Mouse (Mus musculus) left cerebral cortex, adult 9 months (tissue): ENCODE results near the gene Birc3.
"Not testable (repeated sequence)": the region's sequence is repeated elsewhere in the genome, so short reads cannot be mapped to it uniquely, and the experiment has no call there.

Source experiments
- DNase-seq, 2 experiments: peaks; one replicate each; pipeline ENCODE4 v3.0.0; 2022; ENCODE audit warnings: low spot score in 2 of 2

Gene Birc3

DNA sequence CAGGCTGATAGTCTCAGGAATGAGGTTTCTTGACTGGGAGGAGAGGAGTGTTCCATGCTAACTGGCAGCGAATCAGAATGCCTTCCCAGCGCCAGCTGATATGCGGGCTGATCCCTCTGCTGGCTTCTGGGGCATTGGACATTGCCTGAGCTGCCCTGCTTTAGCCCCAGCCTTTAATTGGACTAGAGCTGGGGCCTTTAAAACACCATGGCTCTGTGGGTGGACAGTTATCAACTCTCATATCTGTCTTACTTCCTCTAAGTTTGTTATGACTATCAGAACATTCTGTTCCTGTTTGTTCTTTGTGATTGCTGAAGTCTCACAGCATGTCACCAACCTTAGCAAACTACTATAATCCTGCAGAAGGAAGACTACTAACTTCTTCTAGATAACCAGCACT lies 5.0 kb downstream of the Birc3 start:
- no peak for DNase-seq

DNA sequence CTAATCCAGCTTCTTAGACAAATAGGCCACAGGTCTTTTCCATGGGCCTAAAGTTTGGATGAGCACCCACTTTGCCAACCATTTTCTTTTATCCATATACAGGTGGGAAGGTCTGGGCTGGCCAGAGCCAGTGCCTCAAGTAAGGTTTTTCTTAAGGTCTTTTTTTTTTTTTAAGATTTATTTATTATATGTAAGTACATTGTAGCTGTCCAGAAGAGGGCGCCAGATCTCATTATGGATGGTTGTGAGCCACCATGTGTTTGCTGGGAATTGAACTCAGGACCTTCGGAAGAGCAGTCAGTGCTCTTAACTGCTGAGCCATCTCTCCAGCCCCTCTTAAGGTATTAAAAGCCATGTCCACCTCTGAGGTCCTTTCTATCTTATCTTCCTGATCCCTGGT lies 6.0 kb downstream of the Birc3 start:
- not testable (repeated sequence) for DNase-seq

DNA sequence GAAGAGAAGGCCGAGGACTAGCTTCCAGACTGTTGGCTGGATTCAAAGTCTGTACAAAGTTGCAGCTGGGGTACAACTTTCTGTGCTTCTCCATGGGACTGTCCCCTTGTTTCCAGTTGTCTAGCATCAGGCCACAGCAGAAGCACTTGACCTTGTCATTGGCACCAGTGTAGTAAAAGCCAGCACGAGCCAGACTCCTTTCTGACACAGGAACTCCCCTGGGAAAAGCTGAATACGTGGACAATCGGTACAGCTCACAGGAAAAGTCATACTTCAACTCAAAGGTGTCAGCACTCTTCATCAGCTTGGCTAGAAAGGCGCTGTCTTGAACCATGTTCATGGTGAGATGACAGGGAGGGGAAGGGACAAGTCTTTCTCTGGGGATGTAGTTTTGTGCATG lies 12.0 kb downstream of the Birc3 start:
- no peak for DNase-seq

DNA sequence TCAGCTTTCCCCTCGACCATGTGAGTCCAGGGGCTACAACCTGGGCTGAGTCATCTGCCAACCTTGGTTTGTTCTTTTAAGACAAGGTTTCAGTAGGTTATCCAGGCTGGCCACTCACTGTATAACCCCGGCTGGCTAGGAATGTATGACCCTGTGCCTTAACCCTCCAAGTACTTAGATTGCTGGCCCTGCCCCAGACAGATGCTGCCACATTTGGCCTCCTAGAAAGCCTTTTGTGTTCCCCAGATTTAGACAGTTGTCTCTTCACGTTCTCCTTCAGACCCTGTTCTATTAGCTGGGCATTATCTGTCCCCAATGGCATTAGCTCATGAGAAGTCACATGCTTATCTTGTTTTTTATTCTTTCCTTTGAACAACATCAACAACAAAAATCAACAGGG lies 17.1 kb downstream of the Birc3 start:
- no peak for DNase-seq

DNA sequence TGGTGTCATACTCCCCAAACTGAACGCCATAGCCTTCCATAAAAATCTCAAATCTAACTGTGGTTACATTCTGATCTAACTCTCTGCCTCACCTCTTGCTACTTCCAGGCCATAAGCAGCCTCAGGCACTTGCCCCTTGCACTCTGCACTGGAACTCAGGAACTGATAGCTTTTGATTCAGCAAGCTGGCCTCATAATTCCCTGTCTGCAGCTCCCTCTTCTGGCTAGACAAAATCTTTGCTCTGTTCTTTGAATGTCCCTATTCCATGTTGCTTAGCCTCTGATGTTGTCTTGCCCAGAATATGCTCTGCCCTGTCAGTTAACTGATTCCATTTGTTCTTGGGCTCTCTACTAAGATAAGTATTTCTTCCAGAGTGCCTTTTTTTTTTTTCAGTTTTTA lies 17.6 kb downstream of the Birc3 start:
- peak in 1 of 2 experiments; percentile 40 for DNase-seq

DNA sequence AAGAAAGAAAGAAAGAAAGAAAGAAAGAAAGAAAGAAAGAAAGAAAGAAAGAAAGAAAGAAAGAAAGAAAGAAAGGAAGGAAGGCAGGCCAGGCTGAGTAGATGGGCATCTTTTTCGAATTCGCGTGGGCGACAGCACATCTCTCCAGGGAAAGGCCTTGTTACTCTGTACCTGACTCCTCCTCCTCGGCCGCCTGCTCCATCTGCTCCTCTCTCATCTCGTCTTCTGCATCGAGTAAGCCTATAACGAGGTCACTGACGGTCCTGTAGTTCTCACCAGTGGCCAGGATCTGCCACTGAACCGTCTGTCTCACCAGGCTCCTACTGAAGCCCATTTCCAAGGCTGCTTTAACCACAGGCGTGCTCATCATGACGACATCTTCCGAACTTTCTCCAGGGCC lies 18.8 kb downstream of the Birc3 start:
- not testable (repeated sequence) for DNase-seq

DNA sequence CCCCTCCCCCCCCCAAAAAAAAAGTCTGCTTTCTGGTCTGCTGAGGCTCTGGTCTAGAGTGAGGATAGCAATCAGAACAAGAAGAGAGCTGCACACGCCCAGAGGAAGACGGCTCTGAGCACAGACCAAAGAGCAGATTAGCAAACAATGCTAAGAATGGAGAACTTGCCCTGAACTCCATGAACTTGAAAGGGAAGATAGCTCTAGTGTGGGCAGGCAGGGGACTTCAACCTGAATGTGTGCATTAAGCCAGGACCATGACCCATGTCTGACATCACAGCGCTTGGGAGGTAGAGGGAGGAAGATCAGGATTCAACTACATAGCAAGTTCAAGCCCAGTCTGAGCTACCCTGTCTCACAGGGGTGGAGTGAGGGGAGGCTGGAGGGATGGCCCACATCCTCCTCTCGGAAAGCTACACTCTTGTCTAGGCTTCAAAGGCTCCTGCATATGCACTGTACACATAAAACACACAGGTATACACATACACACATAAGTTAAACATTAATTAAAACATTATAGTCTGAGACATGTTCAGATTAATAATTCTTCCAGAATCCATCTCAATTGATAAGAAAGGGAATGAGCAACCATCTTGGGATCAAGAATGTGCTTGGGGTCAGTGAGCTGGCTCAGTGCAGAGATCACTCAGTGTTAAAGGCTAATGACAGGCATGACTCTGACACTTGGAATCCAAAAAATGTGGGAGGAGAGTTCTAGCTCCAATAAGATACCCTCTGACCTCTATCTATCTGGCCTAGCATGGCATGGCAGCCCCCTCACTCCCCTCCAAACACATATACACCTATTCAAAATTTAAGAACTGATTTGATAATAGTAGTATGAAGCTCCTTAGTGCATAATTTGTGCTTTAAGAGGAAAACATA lies 20.4 kb downstream of the Birc3 start:
- no peak for DNase-seq

DNA sequence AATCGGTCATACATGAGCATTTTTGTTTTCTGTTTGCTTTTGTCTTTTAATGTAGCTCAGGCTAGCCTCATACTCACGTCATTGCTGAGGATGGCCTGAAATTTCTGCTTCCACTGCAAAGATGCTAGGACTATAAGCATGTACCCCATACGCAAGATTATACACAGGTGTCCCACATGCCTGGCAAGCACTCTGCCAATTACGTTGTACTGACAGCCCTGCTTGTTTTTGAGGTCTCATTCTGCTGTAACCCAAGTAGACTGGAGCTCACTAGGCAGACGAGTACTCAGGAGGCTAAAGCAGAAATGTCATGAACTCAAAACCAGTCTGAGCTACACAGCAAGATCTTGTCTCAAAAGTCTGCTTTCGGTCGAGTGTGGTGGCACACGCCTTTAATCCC lies 21.1 kb downstream of the Birc3 start:
- DNase-seq: no peak

DNA sequence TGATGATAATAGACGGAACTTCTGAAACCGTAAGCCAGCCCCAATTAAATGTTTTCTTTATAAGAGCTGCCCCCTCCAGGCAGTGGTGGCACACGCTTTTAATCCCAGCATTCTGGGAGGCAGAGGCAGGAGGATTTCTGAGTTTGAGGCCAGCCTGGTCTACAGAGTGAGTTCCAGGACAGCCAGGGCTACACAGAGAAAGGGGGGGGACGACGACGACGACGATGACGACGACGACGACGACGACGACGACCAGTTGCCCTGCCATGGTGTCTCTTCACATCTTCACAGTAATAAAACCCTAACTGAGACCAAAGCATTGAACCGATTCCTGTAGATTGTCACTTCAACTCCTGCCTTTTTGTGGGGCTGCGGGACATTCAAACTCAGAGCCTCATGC lies 24.8 kb downstream of the Birc3 start:
- no peak for DNase-seq

DNA sequence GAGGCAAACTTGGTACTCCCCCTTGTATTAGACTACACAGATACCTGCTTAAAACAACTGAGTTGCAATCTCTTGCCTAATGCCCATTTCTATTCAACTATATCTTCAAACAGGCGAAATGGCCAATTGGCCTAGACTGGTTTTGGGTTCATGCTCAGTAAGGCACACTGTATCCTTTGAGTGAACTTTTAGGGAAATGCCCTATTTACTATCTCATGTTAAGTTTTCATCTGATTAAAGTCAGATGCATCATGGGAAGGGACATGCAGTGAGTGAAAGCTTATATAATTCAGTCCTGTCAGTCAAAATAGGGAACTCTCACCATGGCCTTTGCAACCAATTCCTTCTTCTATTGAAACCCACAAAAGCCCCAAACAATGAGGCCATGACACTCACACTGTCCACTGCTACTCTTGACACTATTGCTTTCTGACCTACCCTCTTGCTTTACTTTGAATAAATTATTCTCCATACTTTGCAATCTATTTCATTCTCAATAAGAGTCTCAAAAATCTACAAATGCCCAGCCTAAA lies 26.3 kb downstream of the Birc3 start:
- no peak for DNase-seq

DNA sequence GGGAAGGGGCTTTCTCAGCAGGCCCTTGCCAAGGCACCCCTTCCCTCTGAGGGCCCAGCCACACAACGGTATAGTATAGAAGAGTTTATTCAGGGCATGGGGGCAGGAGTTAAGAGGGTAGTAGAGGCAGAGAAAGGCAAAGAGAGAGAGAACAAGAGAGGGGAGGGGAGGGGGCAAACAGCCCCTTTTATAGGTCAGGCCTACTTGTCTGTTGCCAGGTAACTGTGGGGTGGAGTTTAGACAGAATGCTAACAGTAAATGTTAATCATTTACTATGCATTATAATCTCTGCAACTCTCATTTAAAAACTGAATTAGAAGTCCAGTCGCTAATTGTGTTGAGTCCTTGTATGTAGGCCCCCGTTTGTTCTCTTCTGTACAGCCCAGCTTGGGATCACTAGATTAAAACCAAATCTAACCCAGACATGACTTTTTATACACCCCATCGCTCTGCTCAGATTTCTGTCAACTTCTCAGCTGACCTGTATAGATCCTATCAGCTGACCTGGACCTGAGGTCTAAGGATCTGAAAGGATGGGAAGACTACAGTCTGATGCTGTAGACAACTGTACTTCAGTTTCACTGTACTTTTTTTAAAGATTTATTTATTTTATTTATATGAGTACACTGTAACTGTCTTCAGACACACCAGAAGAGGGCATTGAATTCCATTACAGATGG lies 27.6 kb downstream of the Birc3 start:
- DNase-seq: no peak

DNA sequence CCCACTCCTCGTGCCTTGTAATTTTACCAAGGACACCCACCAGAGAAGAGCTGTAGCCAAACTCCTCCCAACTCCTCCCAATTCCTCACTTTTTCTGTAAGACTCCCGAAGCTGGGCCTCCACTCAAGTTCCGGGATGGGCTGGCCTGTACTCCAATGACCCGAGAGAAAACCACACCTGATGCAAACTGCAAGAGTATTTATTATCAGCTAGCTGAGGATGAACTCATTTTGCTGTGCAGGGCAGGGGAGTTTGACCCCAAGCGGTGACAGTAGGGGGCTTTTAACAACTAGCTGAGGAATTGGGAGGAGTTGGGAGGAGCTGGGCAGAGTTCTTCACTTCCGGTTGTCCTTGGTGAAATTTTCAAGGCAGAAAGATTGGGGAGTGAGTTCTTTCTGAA lies 31.8 kb downstream of the Birc3 start:
- DNase-seq: no peak

DNA sequence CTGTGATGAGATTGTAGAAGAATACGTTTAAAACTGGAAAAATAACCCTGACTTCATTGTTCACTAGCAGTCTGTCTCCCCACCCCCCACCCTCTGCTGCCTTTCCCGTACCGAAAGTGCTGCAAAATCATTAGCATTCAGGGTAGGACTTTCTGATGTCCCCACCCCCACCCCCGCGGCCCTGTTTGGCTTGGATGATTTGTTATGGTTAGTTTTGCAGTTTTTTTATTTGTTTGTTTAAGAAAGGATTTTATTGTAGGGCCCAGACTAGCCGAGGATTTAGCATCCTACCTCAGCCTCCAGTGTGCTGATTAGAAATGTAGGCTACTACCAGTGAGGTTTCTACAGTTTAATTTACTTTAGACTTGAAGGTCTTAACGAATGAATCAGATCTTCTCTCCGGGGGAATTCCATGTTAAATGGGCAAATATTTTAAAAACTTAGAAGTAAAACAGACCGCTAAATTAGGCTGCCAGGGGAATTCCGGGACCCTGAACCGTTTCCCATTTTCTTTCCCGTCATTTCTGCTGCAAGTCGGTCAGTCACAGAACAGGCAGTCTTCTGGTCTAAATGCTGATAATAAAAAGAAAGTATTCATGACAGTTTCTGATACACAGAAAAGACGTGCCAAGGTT lies 35.1 kb downstream of the Birc3 start:
- DNase-seq: no peak

DNA sequence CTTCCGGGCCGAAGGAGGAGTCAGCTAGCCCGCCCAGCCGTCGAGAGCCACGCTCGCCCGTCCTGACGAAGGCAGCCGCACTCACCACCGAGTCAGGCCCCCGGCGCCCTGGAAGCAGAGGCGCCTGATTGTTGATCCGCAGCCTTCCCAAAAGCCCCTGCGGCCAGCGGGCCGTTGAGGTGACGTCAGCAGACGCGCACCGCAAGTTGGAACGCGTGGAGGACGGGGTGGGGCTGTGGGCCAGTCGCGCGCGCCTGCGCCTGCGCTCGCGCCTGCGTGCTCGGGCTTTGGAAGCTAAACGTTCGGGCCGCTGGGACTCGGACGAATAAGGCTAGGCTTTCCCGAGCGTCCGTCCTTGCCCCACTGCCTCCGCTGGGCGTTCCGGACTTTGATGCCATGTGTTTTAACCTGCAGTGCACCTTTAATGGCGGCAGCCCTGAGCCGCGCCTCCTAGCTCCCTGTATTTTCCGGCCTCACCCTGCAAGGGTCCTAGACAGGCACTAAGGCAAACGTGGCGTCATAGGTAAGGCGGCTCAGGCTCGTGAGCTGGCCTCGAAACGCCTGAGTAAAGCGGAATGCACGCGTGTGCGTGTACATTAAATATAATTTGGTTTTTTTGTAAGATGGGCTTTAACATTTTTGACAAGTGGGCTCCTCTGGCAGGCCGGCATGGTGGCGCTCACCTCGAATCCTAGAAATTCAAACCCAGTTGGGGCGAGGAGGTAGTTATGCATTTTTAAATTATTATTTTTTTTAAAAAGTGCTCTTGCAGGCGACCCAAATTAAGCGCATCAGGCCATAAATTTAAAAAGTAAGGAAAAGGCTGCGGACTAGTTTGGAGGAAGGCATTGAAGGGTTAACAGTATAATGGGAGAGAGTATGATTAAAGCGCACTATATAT lies 35.8 kb downstream of the Birc3 start, which contains the start of gene Birc2:
Birc2 (minus strand) TSS at position 160 of the 901 bp plus-strand sequence.
- DNase-seq: peak; percentile 86 to 94

DNA sequence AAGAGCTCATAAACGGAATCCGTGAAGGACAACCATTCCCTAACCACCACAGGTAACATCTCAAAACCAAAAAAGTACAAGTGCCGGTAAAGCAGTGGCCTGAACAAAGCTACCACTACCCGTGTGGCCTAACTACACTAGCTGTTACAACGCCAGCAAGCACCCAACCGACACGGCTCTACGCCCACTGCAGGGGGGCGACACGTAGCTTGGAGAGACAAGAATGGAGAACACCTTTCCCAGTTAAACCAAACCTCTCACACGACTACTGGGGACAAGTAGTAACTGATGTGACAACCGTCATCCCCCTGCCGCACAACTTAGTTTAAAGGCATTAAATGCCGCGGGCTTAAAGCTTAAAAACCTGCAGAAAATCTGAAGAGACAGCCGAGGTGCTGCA lies 36.7 kb downstream of the Birc3 start:
- peak in 1 of 2 experiments; percentile 48 for DNase-seq

DNA sequence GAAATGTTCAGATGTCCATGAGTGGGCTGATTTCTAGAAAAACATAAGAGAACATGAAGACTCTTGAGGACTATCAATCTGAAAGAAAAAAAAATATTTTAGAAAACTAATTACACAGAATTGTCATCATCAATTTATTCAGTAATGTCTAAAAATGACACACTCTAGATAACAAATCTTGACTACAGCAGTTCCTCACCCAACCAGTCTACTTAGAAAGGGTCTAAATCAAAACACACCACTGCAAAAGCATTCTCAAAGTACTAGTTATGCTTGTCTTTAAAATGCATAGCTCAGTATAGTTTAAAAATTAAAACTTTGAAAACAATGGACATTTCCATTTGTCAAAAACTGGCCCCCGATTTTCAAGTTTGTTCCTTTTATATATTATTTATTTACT lies 37.7 kb downstream of the Birc3 start:
- no peak for DNase-seq

DNA sequence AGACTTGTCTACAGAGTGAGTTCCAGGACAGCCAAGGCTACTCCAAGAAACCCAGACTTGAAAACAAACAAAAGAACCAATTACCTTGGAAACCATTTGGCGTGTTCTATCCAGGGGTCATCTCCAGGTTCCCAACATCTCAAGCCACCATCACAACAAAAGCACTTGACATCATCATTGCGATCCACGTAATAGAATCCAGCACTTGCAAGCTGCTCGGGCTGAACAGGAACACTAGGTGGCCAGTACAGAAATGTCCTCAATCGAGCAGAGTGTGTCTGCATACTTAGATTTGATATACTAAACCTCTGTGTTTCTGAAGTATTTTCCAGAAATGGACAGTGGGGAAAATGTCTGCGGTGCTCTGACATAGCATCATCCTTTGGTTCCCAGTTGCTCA lies 39.6 kb downstream of the Birc3 start:
- DNase-seq: no peak

DNA sequence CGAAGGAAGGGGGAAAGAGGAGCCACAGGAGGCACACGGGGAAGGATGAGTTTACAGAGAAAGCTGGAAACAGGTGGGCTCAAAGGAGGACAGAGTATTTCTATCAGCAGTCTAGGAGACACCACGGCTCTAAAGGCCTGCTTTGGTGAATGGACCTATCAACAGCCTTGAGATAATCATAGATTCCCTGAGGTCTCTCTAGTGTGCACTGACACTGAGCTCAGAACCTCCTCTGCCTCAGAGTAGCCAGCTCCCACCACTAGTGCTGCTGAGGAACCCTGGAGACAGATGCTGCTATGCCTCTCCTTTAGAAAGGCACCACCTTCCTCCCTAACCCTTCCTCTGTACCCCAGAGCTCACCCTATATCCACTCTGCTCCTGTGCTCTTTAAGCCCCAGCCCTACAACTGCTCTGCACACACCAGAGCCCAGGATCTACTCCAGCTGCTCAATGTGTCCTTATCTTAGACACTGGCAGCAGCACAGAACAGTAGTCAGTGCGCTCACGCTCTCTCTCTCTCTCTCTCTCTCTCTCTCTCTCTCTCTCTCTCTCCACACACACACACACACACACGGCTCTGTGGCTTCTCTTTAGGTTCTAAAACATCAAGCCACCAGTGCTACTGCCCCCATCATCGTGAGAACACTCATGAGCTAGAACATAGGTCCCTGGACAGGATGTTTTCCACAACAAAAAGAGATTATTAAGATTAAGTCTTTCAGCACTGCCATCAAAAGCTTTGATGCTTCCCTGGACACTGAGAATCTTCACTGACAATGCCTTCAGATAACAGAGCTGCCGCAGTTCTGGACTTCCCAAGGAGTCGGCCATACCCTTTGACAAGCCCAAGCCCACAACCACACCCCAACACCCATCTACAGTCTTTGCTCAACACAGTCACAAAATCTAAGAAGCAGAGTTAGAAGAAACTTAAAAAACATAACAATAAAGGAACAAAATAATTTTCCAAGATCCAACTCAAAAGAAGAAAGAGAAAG lies 43.2 kb downstream of the Birc3 start:
- DNase-seq: no peak

DNA sequence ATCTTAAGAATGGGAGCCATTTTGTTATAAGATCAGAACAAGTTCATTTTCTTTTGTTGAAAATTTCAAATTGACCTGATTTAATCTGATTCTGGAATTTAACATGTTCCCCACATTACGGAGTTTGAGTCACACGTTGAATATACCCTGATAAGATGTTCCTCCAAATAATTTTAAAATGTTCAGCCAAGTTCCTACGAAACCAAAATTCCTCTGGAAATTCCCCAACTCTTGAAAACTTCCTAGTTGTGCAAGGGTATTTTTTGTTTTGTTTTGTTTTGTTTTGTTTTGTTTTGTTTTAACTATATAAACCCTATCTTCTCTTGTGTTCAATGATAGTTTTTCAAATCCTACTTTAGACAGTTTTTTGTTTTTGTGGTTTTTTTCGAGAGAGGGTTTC lies 44.3 kb downstream of the Birc3 start:
- DNase-seq: no peak

DNA sequence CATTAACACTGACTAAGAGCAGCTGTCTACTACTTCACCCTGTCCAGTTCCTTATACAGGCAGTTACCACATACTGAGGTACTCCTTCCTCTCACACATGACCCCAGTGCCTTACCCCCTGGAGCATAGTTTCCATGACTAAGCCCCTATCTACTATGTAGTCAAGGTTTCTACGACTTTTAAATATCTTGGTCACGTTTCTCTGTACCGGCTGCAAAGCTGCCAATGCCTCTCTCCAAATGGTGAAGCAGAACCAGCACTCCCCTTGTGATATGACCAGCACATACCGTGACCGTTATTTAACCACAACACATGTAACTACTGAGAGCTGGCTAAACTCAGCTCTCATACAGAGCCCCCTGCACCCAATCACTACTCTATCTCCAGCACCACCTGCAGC lies 48.1 kb downstream of the Birc3 start:
- no peak for DNase-seq
